Mouse (Mus musculus) heart, embryonic 16.5 days (tissue): ENCODE data around the gene Cyp4a14. TPM values are rescaled to one million over a fixed set of nuclear protein-coding genes. Genes with fewer than 3 reads are reported as not detected.
"Not testable (repeated sequence)": the region's sequence is repeated elsewhere in the genome, so short reads cannot be mapped to it uniquely, and the experiment has no call there.

Experiments used
- ATAC-seq: fragments of 200-750 bp; cut with Nextera tagmentation; replicated peaks from 2 replicates; pipeline ENCODE4 v1.8.0; 2017; ENCODE audit warnings: moderate number of reproducible peaks; ENCODE audit not compliant: insufficient read depth, low FRiP score; ENCODE audit errors: extremely low read depth
- H3K27ac ChIP-seq: fragments of 300-500 bp; sonication (generic); 2 replicates; pipeline ENCODE4 v1.5.1; 2014; ENCODE audit warnings: mild to moderate bottlenecking, low read length, control low read depth, moderate library complexity
- H3K27me3 ChIP-seq: fragments of 300-500 bp; sonication (generic); 2 replicates; pipeline ENCODE4 v1.6.1; 2014; ENCODE audit warnings: low read length, mixed read lengths; ENCODE audit not compliant: control insufficient read depth, insufficient read depth
- H3K36me3 ChIP-seq: fragments of 300-500 bp; sonication (generic); 2 replicates; pipeline ENCODE4 v1.6.1; 2014; ENCODE audit not compliant: control insufficient read depth, insufficient read depth
- H3K4me1 ChIP-seq: fragments of 300-500 bp; sonication (generic); 2 replicates; pipeline ENCODE4 v1.6.1; 2014; ENCODE audit warnings: low read length, mixed read lengths; ENCODE audit not compliant: control insufficient read depth, insufficient read depth
- H3K4me2 ChIP-seq: fragments of 300-500 bp; sonication (generic); 2 replicates; pipeline ENCODE4 v1.6.1; 2014; ENCODE audit warnings: low read depth, mild to moderate bottlenecking, control low read depth, low read length
- H3K4me3 ChIP-seq: fragments of 300-500 bp; sonication (generic); 2 replicates; pipeline ENCODE4 v1.5.1; 2014; ENCODE audit warnings: mild to moderate bottlenecking, control low read depth, low read length
- H3K9ac ChIP-seq: fragments of 300-500 bp; sonication (generic); 2 replicates; pipeline ENCODE4 v1.6.1; 2014; ENCODE audit warnings: low read length, control low read depth
- H3K9me3 ChIP-seq: fragments of 300-500 bp; sonication (generic); replicated peaks from 2 replicates; pipeline ENCODE4 v1.6.1; 2016; ENCODE audit warnings: low read length; ENCODE audit not compliant: control insufficient read depth
- WGBS: fragments of 180-500 bp; shearing (Covaris S2); extraction: QIAGEN DNeasy Blood & Tissue Kit; methylation state at CpG from one replicate; pipeline ENCODE4 v1.1.7; 2014; 5-methylcytosine and 5-hydroxymethylcytosine counted together
- polyA plus RNA-seq: library from polyadenylated mRNA; unstranded; fragments of >200 nt; fragmentation: Nextera tagmentation; extraction: Ambion mirVana; gene quantifications from 2 replicates; pipeline ENCODE4 v1.2.1, GENCODE M21; 2015

Gene Cyp4a14
- polyA plus RNA-seq = not detected in 2 replicates

- 81% methylated on average over 1 of the region's 1 CpGs for WGBS
- H3K4me3 ChIP-seq = no peak within 1 kb of the TSS
- no peak for ATAC-seq
These were observed at the start of gene Cyp4a14 for GRCm38 (mm10) chr4:115496001-115496400. Gene Cyp4a14 (minus strand): TSS chr4:115496142.

GRCm38 (mm10) chr4:115545101-115545500, 49.2 kb upstream of the Cyp4a14 start:
- H3K4me3 ChIP-seq = no peak overlapping the region
- no peaks in the 10 kb centered on the region for H3K27me3 ChIP-seq
- no peak overlapping the region for H3K4me2 ChIP-seq
- WGBS = 33% methylated on average over 1 of the region's 1 CpGs
- no peaks in the 10 kb centered on the region for H3K36me3 ChIP-seq
- no peaks in the 10 kb centered on the region for H3K4me1 ChIP-seq
- H3K9me3 ChIP-seq = no peaks in the 10 kb centered on the region
- no peak overlapping the region for H3K27ac ChIP-seq
- no peak for ATAC-seq
- H3K9ac ChIP-seq = no peak overlapping the region

More at GRCm38 (mm10) chr4:115496001-115496400, at the start of gene Cyp4a14:
- H3K36me3 ChIP-seq = no peaks in the 10 kb centered on the region
- H3K4me2 ChIP-seq = no peak within 1 kb of the TSS
- no peak within 1 kb of the TSS for H3K27ac ChIP-seq
- no peak within 1 kb of the TSS for H3K9ac ChIP-seq
- no peaks in the 10 kb centered on the region for H3K27me3 ChIP-seq
- no peaks in the 10 kb centered on the region for H3K9me3 ChIP-seq
- no peaks in the 10 kb centered on the region for H3K4me1 ChIP-seq

GRCm38 (mm10) chr4:115521766-115522165, 25.8 kb upstream of the Cyp4a14 start:
- Histone ChIP-seq H3K27me3 (no peaks in the 10 kb centered on the region), H3K9ac (no peak overlapping the region), H3K36me3 (no peaks in the 10 kb centered on the region), H3K27ac (no peak overlapping the region), H3K9me3 (no peaks in the 10 kb centered on the region), H3K4me1 (no peaks in the 10 kb centered on the region), H3K4me3 (no peak overlapping the region), H3K4me2 (no peak overlapping the region)
- 83% methylated on average over 2 of the region's 2 CpGs for WGBS
- no peak for ATAC-seq

- Histone ChIP-seq H3K27ac (no peak overlapping the region), H3K4me3 (no peak overlapping the region), H3K4me1 (no peaks in the 10 kb centered on the region), H3K27me3 (no peaks in the 10 kb centered on the region), H3K36me3 (no peaks in the 10 kb centered on the region), H3K4me2 (no peak overlapping the region), H3K9ac (no peak overlapping the region), H3K9me3 (no peaks in the 10 kb centered on the region)
- WGBS = 55% methylated on average over 4 of the region's 4 CpGs
- no peak for ATAC-seq
These were observed 23.5 kb upstream of the Cyp4a14 start for GRCm38 (mm10) chr4:115519444-115519843.

GRCm38 (mm10) chr4:115518000-115518399, 22.1 kb upstream of the Cyp4a14 start, which contains the start of gene Cyp4a10:
Gene Cyp4a10 (plus strand): TSS chr4:115518264.
- H3K9me3 ChIP-seq, H3K27ac ChIP-seq, H3K9ac ChIP-seq, H3K4me1 ChIP-seq, H3K4me3 ChIP-seq, ATAC-seq, H3K4me2 ChIP-seq, H3K27me3 ChIP-seq, H3K36me3 ChIP-seq: not testable (repeated sequence)
- 73% methylated on average over 5 of the region's 5 CpGs for WGBS

- H3K4me2 ChIP-seq, H3K9ac ChIP-seq, H3K27me3 ChIP-seq, ATAC-seq, H3K27ac ChIP-seq, H3K4me1 ChIP-seq, H3K4me3 ChIP-seq, H3K9me3 ChIP-seq, H3K36me3 ChIP-seq: not testable (repeated sequence)
These were observed 18.0 kb upstream of the Cyp4a14 start for GRCm38 (mm10) chr4:115513964-115514363.

GRCm38 (mm10) chr4:115497466-115497865, 1.5 kb upstream of the Cyp4a14 start:
- Histone ChIP-seq H3K4me2 (no peak overlapping the region), H3K9me3 (no peaks in the 10 kb centered on the region), H3K36me3 (no peaks in the 10 kb centered on the region), H3K4me3 (no peak overlapping the region), H3K9ac (no peak overlapping the region), H3K27me3 (no peaks in the 10 kb centered on the region), H3K4me1 (no peaks in the 10 kb centered on the region), H3K27ac (no peak overlapping the region)
- WGBS = 73% methylated on average over 3 of the region's 3 CpGs
- ATAC-seq = no peak

- Histone ChIP-seq H3K36me3 (no peaks in the 10 kb centered on the region), H3K27ac (no peak overlapping the region), H3K4me3 (no peak overlapping the region), H3K9me3 (no peaks in the 10 kb centered on the region), H3K4me1 (no peaks in the 10 kb centered on the region), H3K4me2 (no peak overlapping the region), H3K27me3 (no peaks in the 10 kb centered on the region), H3K9ac (no peak overlapping the region)
- ATAC-seq = no peak
- WGBS = 57% methylated on average over 6 of the region's 6 CpGs
These were observed 14.8 kb downstream of the Cyp4a14 start for GRCm38 (mm10) chr4:115481006-115481652.

- not testable (repeated sequence) for H3K27me3 ChIP-seq, ATAC-seq, H3K36me3 ChIP-seq, H3K4me2 ChIP-seq, H3K9me3 ChIP-seq, H3K4me3 ChIP-seq, H3K9ac ChIP-seq, H3K27ac ChIP-seq, H3K4me1 ChIP-seq
These were observed 19.9 kb downstream of the Cyp4a14 start for GRCm38 (mm10) chr4:115476051-115476450.
